24 mouse cellular contexts compared by ENCODE assay signal in genomic region chr5:142917402-142917801, GRCm38 (mm10). TPM values are rescaled to one million over a fixed set of nuclear protein-coding genes. Genes with fewer than 3 reads are reported as not detected.
DNase-seq lines count a peak whose midpoint lies in the region; ATAC-seq and TF ChIP-seq lines count a peak whose summit lies in the region.
"Had no signal": no experiment of that assay in that cellular context is flagged by ENCODE, and none has a peak within 500 bp of the region (broad histone marks: within the 10 kb centered on the region; RNA-seq: fewer than 3 reads in every experiment).

No protein-coding gene starts in this region.

- H3K4me3 ChIP-seq in gastrocnemius, adult 2 months: no peak overlapping the region
- no peak overlapping the region for H3K4me3 ChIP-seq in heart, embryonic 10.5 days
- H3K4me3 ChIP-seq in heart, adult 2 months: no peak overlapping the region
- H3K4me3 ChIP-seq in stomach, postnatal 0 days (ENCODE audit: low read depth, low read length): no peak overlapping the region
- no peak overlapping the region for H3K4me3 ChIP-seq in layer of hippocampus, adult 2 months

- TF ChIP-seq CTCF in gastrocnemius, adult 2 months (IDR thresholded peaks at IDR 0.05): no peak
- TF ChIP-seq CTCF in heart, adult 2 months (IDR thresholded peaks at IDR 0.05): no peak
- TF ChIP-seq CTCF in stomach, postnatal 0 days (IDR thresholded peaks at IDR 0.05; ENCODE audit: low read depth): no peak
- no peak for TF ChIP-seq CTCF in layer of hippocampus, adult 2 months (conservative IDR thresholded peaks at IDR 0.05)

- H3K4me2 ChIP-seq in stomach, postnatal 0 days (replicated peaks; ENCODE audit: low read depth): no peak overlapping the region

- H3K79me2 ChIP-seq in heart, adult 2 months (replicated peaks; ENCODE audit: control insufficient read depth, insufficient read depth, low read length): no peaks in the 10 kb centered on the region

- intact Hi-C loops in gastrocnemius, adult 2 months (cut with DNase I): no loop called here
- intact Hi-C loops in gastrocnemius, postnatal 14 days (cut with DNase I; ENCODE audit: low total_unique reads): no loop called here
- intact Hi-C loops in heart, adult 2 months (cut with DNase I): no loop called here

- no peaks in the 10 kb centered on the region for H3K9me3 ChIP-seq in heart, embryonic 10.5 days
- no peaks in the 10 kb centered on the region for H3K9me3 ChIP-seq in stomach, postnatal 0 days (ENCODE audit: control insufficient read depth, low read length)

- H3K27me3 ChIP-seq in heart, embryonic 10.5 days (ENCODE audit: insufficient read depth, poor library complexity, severe bottlenecking): no peaks in the 10 kb centered on the region
- H3K27me3 ChIP-seq in heart, adult 2 months (ENCODE audit: control insufficient read depth, insufficient read depth, low read length): no peaks in the 10 kb centered on the region
- no peaks in the 10 kb centered on the region for H3K27me3 ChIP-seq in stomach, postnatal 0 days (ENCODE audit: control insufficient read depth, insufficient read depth, low read length)
- H3K27me3 ChIP-seq: CH12.LX, Patski had no signal

- peak overlapping the region; percentile 89 for H3K27ac ChIP-seq in gastrocnemius, adult 2 months
- no peak overlapping the region for H3K27ac ChIP-seq in heart, embryonic 10.5 days
- H3K27ac ChIP-seq in heart, adult 2 months: no peak overlapping the region
- H3K27ac ChIP-seq in stomach, postnatal 0 days (replicated peaks): no peak overlapping the region
- H3K27ac ChIP-seq in layer of hippocampus, adult 2 months: no peak overlapping the region

- no peak for TF ChIP-seq EP300 in heart, adult 2 months (IDR thresholded peaks at IDR 0.05; ENCODE audit: insufficient read depth, low read depth, low read length)
- TF ChIP-seq EP300 in stomach, postnatal 0 days (optimal IDR thresholded peaks at IDR 0.05): no peak

- peaks cover 28% of the 10 kb centered on the region for H3K4me1 ChIP-seq in heart, embryonic 10.5 days
- peaks cover 10% of the 10 kb centered on the region for H3K4me1 ChIP-seq in heart, adult 2 months (ENCODE audit: control insufficient read depth, insufficient read depth, low read length)
- H3K4me1 ChIP-seq in stomach, postnatal 0 days (replicated peaks; ENCODE audit: control insufficient read depth, insufficient read depth): peaks cover 9% of the 10 kb centered on the region; the same call in 1 of the 2 replicates

- TF ChIP-seq POLR2A in heart, adult 2 months (IDR thresholded peaks at IDR 0.05; ENCODE audit: insufficient read depth, low read depth, low read length): no peak

- ATAC-seq in stomach, postnatal 0 days (ENCODE audit: low FRiP score, low TSS enrichment): no peak
- ATAC-seq: activated CD4-positive, CD25-positive, alpha-beta regulatory T cell, adult 4 months; CD4-positive, CD25-positive, alpha-beta regulatory T cell, adult 4 months; Patski had no signal

- no peaks in the 10 kb centered on the region for H3K36me3 ChIP-seq in heart, embryonic 10.5 days
- no peaks in the 10 kb centered on the region for H3K36me3 ChIP-seq in heart, adult 2 months (ENCODE audit: control insufficient read depth, insufficient read depth, low read length)
- H3K36me3 ChIP-seq in stomach, postnatal 0 days (ENCODE audit: control insufficient read depth, insufficient read depth, low read length): no peaks in the 10 kb centered on the region
- H3K36me3 ChIP-seq: G1E had no signal

- no peak for DNase-seq in gastrocnemius, adult 2 months
- DNase-seq in gastrocnemius, postnatal 14 days: no peak
- peak; percentile 64 for DNase-seq in heart, embryonic 10.5 days (ENCODE audit: low spot score)
- no peak for DNase-seq in heart, adult 2 months
- DNase-seq in R1 (ENCODE audit: low read depth, low spot score): peak; percentile 47
- peak; percentile 10 for DNase-seq in stomach, postnatal 0 days (ENCODE audit: low spot score)
- DNase-seq in urinary bladder, postnatal 25 days (ENCODE audit: low spot score): no peak
- DNase-seq in layer of hippocampus, adult 2 months (ENCODE audit: low spot score in 2 of 2): no peak
- DNase-seq: adrenal gland, adult 2 months; adrenal gland, adult 8-10 months; adrenal gland, postnatal 10 days; adrenal gland, postnatal 14 days; adrenal gland, postnatal 25 days; adrenal gland, postnatal 36 days; B cell, adult 2 months; cerebellum, adult 11 months; cerebellum, adult 11-12 months; cerebellum, adult 18-20 months had no signal

- H3K9ac ChIP-seq in heart, adult 2 months (ENCODE audit: low read depth, low read length): no peak overlapping the region
- no peak overlapping the region for H3K9ac ChIP-seq in stomach, postnatal 0 days (ENCODE audit: low read length)

- 91% methylated on average over 8 of the region's 8 CpGs for WGBS in heart, embryonic 10.5 days
- 96% methylated on average over 8 of the region's 8 CpGs for WGBS in heart, adult 2 months
- 87% methylated on average over 8 of the region's 8 CpGs for WGBS in stomach, postnatal 0 days

RNA-seq across cellular contexts. Expression of gene Actb, which starts 10.8 kb away (rescaled TPM):
- total RNA-seq in gastrocnemius, adult 2 months (2021): 100 to 1,000 TPM; 365 to 571 TPM
- 1,000 to 10,000 TPM in 1 of 2 experiments, 100 to 1,000 TPM in 1; 856 to 1,248 TPM for total RNA-seq in gastrocnemius, postnatal 14 days (2021)
- polyA plus RNA-seq in heart, embryonic 10.5 days (2016; fragmentation: Nextera tagmentation; extraction: Ambion mirVana): 6,505 and 8,921 TPM in 2 replicates
- 100 to 1,000 TPM; 679 to 987 TPM for total RNA-seq in heart, adult 2 months (2021)
- 1,148 and 1,181 TPM in 2 replicates for polyA plus RNA-seq in heart, adult 2 months (2012; rRNA removed)
- polyA plus RNA-seq in stomach, postnatal 0 days (2015; fragmentation: Nextera tagmentation; extraction: Ambion mirVana): 14,823 and 16,187 TPM in 2 replicates
- 1,000 to 10,000 TPM; 3,149 to 3,251 TPM for total RNA-seq in layer of hippocampus, adult 2 months (2021)

RNA-seq across cellular contexts. Expression of gene Fbxl18, which starts 22.2 kb away (rescaled TPM):
- 1 to 10 TPM; 5.8 to 6.2 TPM for total RNA-seq in gastrocnemius, adult 2 months (2021)
- total RNA-seq in gastrocnemius, postnatal 14 days (2021): 1 to 10 TPM; 5.8 to 7.1 TPM
- 13.4 and 14.6 TPM in 2 replicates for polyA plus RNA-seq in heart, embryonic 10.5 days (2016; fragmentation: Nextera tagmentation; extraction: Ambion mirVana)
- 1 to 10 TPM; 4.0 to 4.5 TPM for total RNA-seq in heart, adult 2 months (2021)
- 6.9 and 7.6 TPM in 2 replicates for polyA plus RNA-seq in heart, adult 2 months (2012; rRNA removed)
- 5.0 and 5.3 TPM in 2 replicates for polyA plus RNA-seq in stomach, postnatal 0 days (2015; fragmentation: Nextera tagmentation; extraction: Ambion mirVana)
- total RNA-seq in layer of hippocampus, adult 2 months (2021): 10 to 100 TPM; 36.7 to 39.9 TPM

RNA-seq across cellular contexts. Expression of gene Fscn1, which starts 42.7 kb away (rescaled TPM):
- total RNA-seq in gastrocnemius, adult 2 months (2021): 1 to 10 TPM; 4.4 to 7.3 TPM
- total RNA-seq in gastrocnemius, postnatal 14 days (2021): 10 to 100 TPM; 52.2 to 72.9 TPM
- polyA plus RNA-seq in heart, embryonic 10.5 days (2016; fragmentation: Nextera tagmentation; extraction: Ambion mirVana): 254 and 329 TPM in 2 replicates
- 10 to 100 TPM; 18.7 to 22.5 TPM for total RNA-seq in heart, adult 2 months (2021)
- polyA plus RNA-seq in heart, adult 2 months (2012; rRNA removed): 37.0 and 47.7 TPM in 2 replicates
- 42.0 and 42.7 TPM in 2 replicates for polyA plus RNA-seq in stomach, postnatal 0 days (2015; fragmentation: Nextera tagmentation; extraction: Ambion mirVana)
- total RNA-seq in layer of hippocampus, adult 2 months (2021): 100 to 1,000 TPM; 172 to 173 TPM
- total RNA-seq: G1E, MEL had no signal
- polyA plus RNA-seq: G1E had no signal

Comparison
In these comparisons a context has a peak if more than half of its experiments do, and no peak if none do; other contexts are left out.
1. DNase-seq: peak in heart, embryonic 10.5 days (single experiment), R1 (single experiment) and stomach, postnatal 0 days (single experiment); none in gastrocnemius, adult 2 months (single experiment), gastrocnemius, postnatal 14 days (single experiment), heart, adult 2 months (0 of 2), urinary bladder, postnatal 25 days (single experiment) and layer of hippocampus, adult 2 months (0 of 2).
2. RNA of gene Fbxl18, which starts 22.2 kb away (total RNA-seq): 36.7 to 39.9 TPM in layer of hippocampus, adult 2 months; 5.8 to 7.1 TPM in gastrocnemius, postnatal 14 days, 5.8 to 6.2 TPM in gastrocnemius, adult 2 months and 4.0 to 4.5 TPM in heart, adult 2 months; every median in the first group is over 4 times any median in the second.